11 mouse cellular contexts compared by ENCODE assay signal in the genomic region with DNA sequence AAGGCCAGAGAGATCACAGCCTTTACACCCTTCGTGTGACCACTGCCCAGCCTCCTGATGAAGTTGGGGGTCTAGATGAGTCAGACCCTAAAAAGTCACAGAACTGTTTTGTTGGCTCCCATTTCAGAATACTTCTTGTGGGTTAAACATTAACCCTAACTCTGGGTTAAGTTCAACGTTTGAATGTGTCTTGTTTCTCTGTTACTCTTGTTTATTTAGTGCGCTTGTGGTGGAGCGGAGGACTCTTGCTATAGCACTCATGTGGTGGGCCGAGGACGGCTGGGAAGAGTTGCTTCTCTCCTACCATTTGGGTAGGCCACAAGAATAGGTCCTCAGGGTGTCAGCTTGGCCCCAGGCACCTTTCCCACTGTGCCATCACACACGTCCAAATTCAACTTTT. TPM values are rescaled to one million over a fixed set of nuclear protein-coding genes. Genes with fewer than 3 reads are reported as not detected.
DNase-seq lines count a peak whose midpoint lies in the region; ATAC-seq and TF ChIP-seq lines count a peak whose summit lies in the region.
"Had no signal": no experiment of that assay in that cellular context is flagged by ENCODE, and none has a peak within 500 bp of the region (broad histone marks: within the 10 kb centered on the region; RNA-seq: fewer than 3 reads in every experiment).

No protein-coding gene starts in this region.

- H3K27ac ChIP-seq in heart, embryonic 13.5 days (replicated peaks) = peak overlapping the region; percentile 86
- peak overlapping the region; percentile 86 for H3K27ac ChIP-seq in lung, postnatal 0 days (ENCODE audit: low read length)
- H3K27ac ChIP-seq in kidney, postnatal 0 days = peak overlapping the region; percentile 84
- H3K27ac ChIP-seq in stomach, embryonic 15.5 days = peak overlapping the region; percentile 90
- no peak overlapping the region for H3K27ac ChIP-seq in forebrain, embryonic 16.5 days (ENCODE audit: low read length)

- no peak for TF ChIP-seq EP300 in lung, postnatal 0 days (IDR thresholded peaks at IDR 0.05)

- 76% methylated on average over 7 of the region's 7 CpGs for WGBS in heart, embryonic 13.5 days
- WGBS in lung, postnatal 0 days = 49% methylated on average over 7 of the region's 7 CpGs
- 69% methylated on average over 7 of the region's 7 CpGs for WGBS in kidney, postnatal 0 days
- WGBS in stomach, embryonic 15.5 days = 60% methylated on average over 7 of the region's 7 CpGs
- WGBS in forebrain, embryonic 16.5 days = 88% methylated on average over 7 of the region's 7 CpGs

- DNase-seq in heart, postnatal 14 days = no peak
- DNase-seq in lung, postnatal 0 days (ENCODE audit: low spot score) = peak; percentile 52
- no peak for DNase-seq in lung, adult 18-20 months
- no peak for DNase-seq in kidney, postnatal 0 days (ENCODE audit: low spot score)
- no peak for DNase-seq in frontal cortex, postnatal 25 days (ENCODE audit: low spot score in 2 of 2)
- DNase-seq: cerebellum, adult 9-11 months; forebrain, postnatal 0 days had no signal

- peaks cover 5% of the 10 kb centered on the region for H3K27me3 ChIP-seq in heart, embryonic 13.5 days (replicated peaks)
- no peaks in the 10 kb centered on the region for H3K27me3 ChIP-seq in lung, postnatal 0 days (replicated peaks; ENCODE audit: insufficient read depth, low read length)
- H3K27me3 ChIP-seq in kidney, postnatal 0 days (ENCODE audit: insufficient read depth, low read length) = no peaks in the 10 kb centered on the region
- H3K27me3 ChIP-seq in stomach, embryonic 15.5 days (replicated peaks) = no peaks in the 10 kb centered on the region
- no peaks in the 10 kb centered on the region for H3K27me3 ChIP-seq in forebrain, embryonic 16.5 days (replicated peaks; ENCODE audit: control insufficient read depth, insufficient read depth, low read length)

- TF ChIP-seq CTCF in lung, postnatal 0 days (IDR thresholded peaks at IDR 0.05) = no peak
- TF ChIP-seq CTCF in kidney, postnatal 0 days (IDR thresholded peaks at IDR 0.05; ENCODE audit: low read depth) = no peak

- peaks cover 68% of the 10 kb centered on the region for H3K4me1 ChIP-seq in heart, embryonic 13.5 days
- peaks cover 39% of the 10 kb centered on the region for H3K4me1 ChIP-seq in lung, postnatal 0 days (ENCODE audit: insufficient read depth, low read depth, low read length)
- H3K4me1 ChIP-seq in kidney, postnatal 0 days (replicated peaks; ENCODE audit: insufficient read depth, low read length) = peaks cover 39% of the 10 kb centered on the region
- peaks cover 46% of the 10 kb centered on the region for H3K4me1 ChIP-seq in stomach, embryonic 15.5 days
- H3K4me1 ChIP-seq in forebrain, embryonic 16.5 days (replicated peaks; ENCODE audit: control insufficient read depth, insufficient read depth, low read length) = peaks cover 7% of the 10 kb centered on the region; the same call in 1 of the 2 replicates

- H3K9ac ChIP-seq in heart, embryonic 13.5 days = no peak overlapping the region
- no peak overlapping the region for H3K9ac ChIP-seq in lung, postnatal 0 days (replicated peaks; ENCODE audit: low read depth)
- no peak overlapping the region for H3K9ac ChIP-seq in kidney, postnatal 0 days (ENCODE audit: low read depth, low read length)
- H3K9ac ChIP-seq in stomach, embryonic 15.5 days = no peak overlapping the region
- H3K9ac ChIP-seq in forebrain, embryonic 16.5 days (replicated peaks; ENCODE audit: low read depth, low read length) = no peak overlapping the region
- H3K9ac ChIP-seq: forebrain, postnatal 0 days had no signal

- no peaks in the 10 kb centered on the region for H3K9me3 ChIP-seq in heart, embryonic 13.5 days
- H3K9me3 ChIP-seq in lung, postnatal 0 days (ENCODE audit: low read length) = no peaks in the 10 kb centered on the region
- H3K9me3 ChIP-seq in kidney, postnatal 0 days (replicated peaks; ENCODE audit: low read length) = no peaks in the 10 kb centered on the region
- H3K9me3 ChIP-seq in stomach, embryonic 15.5 days = no peaks in the 10 kb centered on the region
- H3K9me3 ChIP-seq in forebrain, embryonic 16.5 days (ENCODE audit: control insufficient read depth, low read length) = no peaks in the 10 kb centered on the region

- no peaks in the 10 kb centered on the region for H3K36me3 ChIP-seq in heart, embryonic 13.5 days
- no peaks in the 10 kb centered on the region for H3K36me3 ChIP-seq in lung, postnatal 0 days (ENCODE audit: insufficient read depth, low read length)
- H3K36me3 ChIP-seq in kidney, postnatal 0 days (ENCODE audit: insufficient read depth, low read length) = no peaks in the 10 kb centered on the region
- no peaks in the 10 kb centered on the region for H3K36me3 ChIP-seq in stomach, embryonic 15.5 days
- H3K36me3 ChIP-seq in forebrain, embryonic 16.5 days (ENCODE audit: control insufficient read depth, insufficient read depth) = no peaks in the 10 kb centered on the region

- intact Hi-C loops in heart, postnatal 14 days (cut with DNase I) = no loop called here

- no peak for ATAC-seq in heart, embryonic 13.5 days (ENCODE audit: extremely low read depth, insufficient number of reproducible peaks, low FRiP score, low TSS enrichment)
- no peak for ATAC-seq in lung, postnatal 0 days
- no peak for ATAC-seq in kidney, postnatal 0 days (replicated peaks; ENCODE audit: low FRiP score, low read depth)
- ATAC-seq in stomach, embryonic 15.5 days (ENCODE audit: insufficient read depth, low FRiP score, low read depth) = no peak
- ATAC-seq in forebrain, embryonic 16.5 days = no peak
- ATAC-seq: CD4-positive, CD25-positive, alpha-beta regulatory T cell, adult 4 months; forebrain, postnatal 0 days had no signal

- no peak overlapping the region for H3K4me3 ChIP-seq in heart, embryonic 13.5 days
- H3K4me3 ChIP-seq in lung, postnatal 0 days (ENCODE audit: low read depth, low read length) = no peak overlapping the region
- no peak overlapping the region for H3K4me3 ChIP-seq in kidney, postnatal 0 days (replicated peaks; ENCODE audit: low read depth, low read length)
- H3K4me3 ChIP-seq in stomach, embryonic 15.5 days (replicated peaks) = no peak overlapping the region
- H3K4me3 ChIP-seq in forebrain, embryonic 16.5 days (replicated peaks; ENCODE audit: low read length) = no peak overlapping the region

- H3K4me2 ChIP-seq in heart, embryonic 13.5 days = no peak overlapping the region
- H3K4me2 ChIP-seq in lung, postnatal 0 days (replicated peaks; ENCODE audit: low read depth, low read length) = no peak overlapping the region
- no peak overlapping the region for H3K4me2 ChIP-seq in kidney, postnatal 0 days (ENCODE audit: low read length)
- no peak overlapping the region for H3K4me2 ChIP-seq in stomach, embryonic 15.5 days
- H3K4me2 ChIP-seq in forebrain, embryonic 16.5 days (ENCODE audit: low read length) = no peak overlapping the region

RNA-seq across cellular contexts. Expression of a gene that starts 7.5 kb away (rescaled TPM):
- polyA plus RNA-seq in heart, embryonic 13.5 days (2015; fragmentation: Nextera tagmentation; extraction: Ambion mirVana) = 56.7 and 58.8 TPM in 2 replicates
- total RNA-seq in heart, postnatal 14 days (2021) = 10 to 100 TPM; 82.1 to 85.3 TPM
- polyA plus RNA-seq in lung, postnatal 0 days (2015; fragmentation: Nextera tagmentation; extraction: Ambion mirVana) = 214 and 218 TPM in 2 replicates
- polyA plus RNA-seq in kidney, postnatal 0 days (2015; fragmentation: Nextera tagmentation; extraction: Ambion mirVana) = 170 and 194 TPM in 2 replicates
- polyA plus RNA-seq in stomach, embryonic 15.5 days (2015; fragmentation: Nextera tagmentation; extraction: Ambion mirVana) = 117 and 138 TPM in 2 replicates
- 22.3 and 26.0 TPM in 2 replicates for polyA plus RNA-seq in forebrain, embryonic 16.5 days (2015; fragmentation: Nextera tagmentation; extraction: Ambion mirVana)

RNA-seq across cellular contexts. Expression of a gene that starts 25.4 kb away (rescaled TPM):
- polyA plus RNA-seq in heart, embryonic 13.5 days (2015; fragmentation: Nextera tagmentation; extraction: Ambion mirVana) = 11.8 and 13.4 TPM in 2 replicates
- total RNA-seq in heart, postnatal 14 days (2021) = 10 to 100 TPM; 17.8 to 19.1 TPM
- polyA plus RNA-seq in lung, postnatal 0 days (2015; fragmentation: Nextera tagmentation; extraction: Ambion mirVana) = 204 and 228 TPM in 2 replicates
- polyA plus RNA-seq in kidney, postnatal 0 days (2015; fragmentation: Nextera tagmentation; extraction: Ambion mirVana) = 15.8 and 16.3 TPM in 2 replicates
- polyA plus RNA-seq in stomach, embryonic 15.5 days (2015; fragmentation: Nextera tagmentation; extraction: Ambion mirVana) = 19.0 and 19.5 TPM in 2 replicates
- polyA plus RNA-seq in forebrain, embryonic 16.5 days (2015; fragmentation: Nextera tagmentation; extraction: Ambion mirVana) = 4.7 and 6.0 TPM in 2 replicates

RNA-seq across cellular contexts. Expression of a gene that starts 41.8 kb away (rescaled TPM):
- polyA plus RNA-seq in heart, embryonic 13.5 days (2015; fragmentation: Nextera tagmentation; extraction: Ambion mirVana) = 23.0 and 25.3 TPM in 2 replicates
- 10 to 100 TPM; 17.4 to 18.7 TPM for total RNA-seq in heart, postnatal 14 days (2021)
- polyA plus RNA-seq in lung, postnatal 0 days (2015; fragmentation: Nextera tagmentation; extraction: Ambion mirVana) = 19.4 and 20.8 TPM in 2 replicates
- polyA plus RNA-seq in kidney, postnatal 0 days (2015; fragmentation: Nextera tagmentation; extraction: Ambion mirVana) = 33.9 and 36.6 TPM in 2 replicates
- polyA plus RNA-seq in stomach, embryonic 15.5 days (2015; fragmentation: Nextera tagmentation; extraction: Ambion mirVana) = 23.1 and 26.7 TPM in 2 replicates
- 29.3 and 32.8 TPM in 2 replicates for polyA plus RNA-seq in forebrain, embryonic 16.5 days (2015; fragmentation: Nextera tagmentation; extraction: Ambion mirVana)

RNA-seq across cellular contexts. Expression of a gene that starts 59.3 kb away (rescaled TPM):
- polyA plus RNA-seq in heart, embryonic 13.5 days (2015; fragmentation: Nextera tagmentation; extraction: Ambion mirVana) = 81.9 and 84.7 TPM in 2 replicates
- total RNA-seq in heart, postnatal 14 days (2021) = 10 to 100 TPM; 38.7 to 42.4 TPM
- 110 and 127 TPM in 2 replicates for polyA plus RNA-seq in lung, postnatal 0 days (2015; fragmentation: Nextera tagmentation; extraction: Ambion mirVana)
- 160 and 162 TPM in 2 replicates for polyA plus RNA-seq in kidney, postnatal 0 days (2015; fragmentation: Nextera tagmentation; extraction: Ambion mirVana)
- 122 and 135 TPM in 2 replicates for polyA plus RNA-seq in stomach, embryonic 15.5 days (2015; fragmentation: Nextera tagmentation; extraction: Ambion mirVana)
- 173 and 174 TPM in 2 replicates for polyA plus RNA-seq in forebrain, embryonic 16.5 days (2015; fragmentation: Nextera tagmentation; extraction: Ambion mirVana)

Comparison
In these comparisons a context has a peak if more than half of its experiments do, and no peak if none do; other contexts are left out.
1. RNA of a gene that starts 25.4 kb away (polyA plus RNA-seq): 204 to 228 TPM in lung, postnatal 0 days; 19.0 to 19.5 TPM in stomach, embryonic 15.5 days, 15.8 to 16.3 TPM in kidney, postnatal 0 days, 11.8 to 13.4 TPM in heart, embryonic 13.5 days and 4.7 to 6.0 TPM in forebrain, embryonic 16.5 days; every median in the first group is over 10 times any median in the second.